Mouse (Mus musculus): ENCODE data around the gene Gyg.
"Not testable (repeated sequence)": the region's sequence is repeated elsewhere in the genome, so short reads cannot be mapped to it uniquely, and the experiment has no call there.

Gene Gyg

DNA sequence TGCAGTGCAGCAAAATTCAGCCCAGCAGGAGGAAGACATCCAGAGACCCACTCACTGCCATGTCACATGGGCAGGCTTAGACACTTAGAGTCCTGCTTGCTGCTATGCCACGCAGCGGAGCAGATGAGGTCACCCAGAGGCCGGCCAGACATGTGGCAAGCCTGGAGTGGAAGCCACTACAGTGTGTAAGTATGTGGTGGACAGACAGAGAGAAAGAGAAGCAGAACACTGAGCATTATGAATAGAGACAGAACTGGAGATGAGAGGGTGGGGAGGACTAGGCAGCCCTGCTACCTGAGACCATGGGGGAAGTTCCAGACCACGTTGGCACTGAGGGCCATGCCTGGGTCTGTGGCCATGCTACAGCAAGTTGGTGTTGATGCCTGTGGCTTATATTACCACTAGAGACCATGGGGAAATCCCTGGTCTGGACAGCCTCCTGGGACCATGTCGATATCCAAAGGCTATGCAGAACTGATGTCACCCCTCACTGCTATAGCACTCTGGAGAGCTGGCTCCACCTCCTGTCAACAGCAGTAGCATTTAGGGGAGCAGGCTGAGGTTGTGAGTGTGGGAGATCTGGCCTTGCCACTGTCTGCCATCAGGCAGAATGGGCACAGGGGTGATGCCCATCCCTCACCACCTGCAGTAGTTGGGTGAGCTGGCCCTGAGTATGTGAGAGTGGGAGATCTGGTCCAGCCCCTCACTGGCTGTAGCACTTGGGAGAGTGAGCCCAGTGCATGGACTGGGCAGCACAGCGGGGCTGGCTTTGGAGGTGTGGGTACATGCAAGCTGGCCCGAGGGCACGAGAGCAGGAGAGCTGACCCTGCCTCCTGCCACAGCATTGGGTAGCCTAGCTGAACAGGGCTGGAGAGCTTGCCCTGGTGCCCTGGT is 24.4 kb downstream of the Gyg start:
- DNase-seq = no peak

- DNase-seq = no peak
These were observed 25.6 kb downstream of the Gyg start for GRCm38 (mm10) chr3:20129491-20129890.

DNA sequence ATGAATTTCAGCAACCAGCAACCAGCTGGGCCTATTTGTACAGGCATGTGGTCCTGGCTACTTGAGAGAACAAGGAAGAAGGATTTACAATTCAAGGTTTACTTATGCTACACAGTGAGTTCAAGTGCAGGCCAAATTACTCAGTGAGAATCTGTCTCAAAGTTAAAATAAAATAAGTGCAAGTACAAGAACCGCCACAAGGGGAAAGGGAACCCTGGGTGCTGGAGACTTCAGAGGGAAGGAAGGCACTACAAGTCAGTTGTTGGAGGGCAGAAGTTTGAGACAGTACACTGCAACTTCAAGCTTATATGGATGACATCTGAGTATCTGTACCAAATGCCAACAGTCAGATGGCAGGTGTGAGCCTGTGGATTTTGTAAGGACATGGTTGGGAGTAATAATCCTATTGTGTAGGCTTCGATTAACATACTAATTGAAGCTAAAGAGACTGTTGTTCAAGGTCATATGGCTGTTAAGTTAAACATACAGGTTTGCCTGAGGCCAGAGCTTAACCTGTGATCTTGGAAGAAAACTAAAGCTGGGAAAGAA is 28.0 kb downstream of the Gyg start:
- no peak for DNase-seq

- DNase-seq = no peak
These were observed 29.5 kb downstream of the Gyg start for GRCm38 (mm10) chr3:20125604-20126003.

DNA sequence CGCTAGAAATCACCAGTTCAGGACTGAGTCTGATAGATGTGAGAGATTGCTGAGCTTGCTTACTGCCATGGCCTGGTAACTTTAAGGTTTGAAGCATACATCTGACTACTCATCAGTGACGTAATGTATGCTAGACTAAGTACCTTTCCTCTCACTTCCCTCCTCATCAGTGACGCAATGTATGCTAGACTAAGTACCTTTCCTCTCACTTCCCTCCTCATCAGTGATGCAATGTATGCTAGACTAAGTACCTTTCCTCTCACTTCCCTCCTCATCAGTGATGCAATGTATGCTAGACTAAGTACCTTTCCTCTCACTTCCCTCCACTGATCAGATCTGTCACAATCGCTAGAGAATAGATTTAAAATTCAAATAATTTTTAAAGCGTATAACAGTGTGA is 33.5 kb downstream of the Gyg start:
- not testable (repeated sequence) for DNase-seq

GRCm38 (mm10) chr3:20119686-20120244 is 35.4 kb downstream of the Gyg start:
- no peak for DNase-seq

DNA sequence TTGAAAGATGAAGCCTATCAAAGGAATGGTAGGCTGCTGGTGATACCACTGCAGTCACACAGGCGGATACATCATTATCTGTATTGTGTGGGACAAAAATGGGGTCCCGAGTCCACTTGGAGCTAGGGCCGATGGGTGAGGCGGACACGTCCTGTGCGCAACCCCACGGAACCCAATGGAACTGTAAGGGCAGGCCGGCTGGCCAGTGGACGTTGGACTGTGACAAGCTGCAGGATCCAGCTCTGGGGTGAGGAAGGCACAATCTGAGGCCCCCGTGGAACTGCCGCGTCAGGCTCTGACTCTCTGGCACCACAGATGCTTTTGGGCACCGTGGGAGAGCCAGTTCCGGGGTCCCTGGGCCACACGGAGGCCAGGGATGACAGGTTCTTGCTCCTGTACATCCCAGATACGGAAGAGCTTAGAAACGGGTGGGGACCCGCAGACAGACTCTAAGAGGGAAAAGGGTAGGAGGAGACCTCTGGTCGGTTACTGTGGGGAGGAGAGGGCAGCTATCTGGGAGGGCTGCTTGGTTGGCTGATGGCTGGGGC is 36.0 kb downstream of the Gyg start:
- DNase-seq = no peak

DNA sequence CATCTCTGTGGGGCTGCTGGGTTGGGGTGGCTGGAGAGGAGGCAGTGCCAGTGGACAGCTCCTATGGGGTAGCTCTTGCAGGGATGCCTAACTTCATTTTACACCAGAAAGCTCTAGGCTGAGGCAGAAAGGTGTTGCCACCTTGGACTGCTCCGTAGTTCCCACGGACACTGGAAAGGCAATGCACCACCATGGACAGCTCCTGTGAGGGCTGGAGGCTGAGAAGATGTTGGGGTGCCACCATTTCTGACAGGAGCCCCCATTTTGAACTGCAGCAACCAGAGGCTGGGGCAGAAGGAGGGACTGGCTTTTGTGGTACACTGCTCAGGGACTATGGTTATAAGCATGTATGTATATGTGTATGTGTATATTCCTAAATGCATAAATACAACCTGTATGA is 43.2 kb downstream of the Gyg start:
- DNase-seq = no peak

- no peak for DNase-seq
These were observed 46.2 kb downstream of the Gyg start for GRCm38 (mm10) chr3:20108881-20109280.

DNA sequence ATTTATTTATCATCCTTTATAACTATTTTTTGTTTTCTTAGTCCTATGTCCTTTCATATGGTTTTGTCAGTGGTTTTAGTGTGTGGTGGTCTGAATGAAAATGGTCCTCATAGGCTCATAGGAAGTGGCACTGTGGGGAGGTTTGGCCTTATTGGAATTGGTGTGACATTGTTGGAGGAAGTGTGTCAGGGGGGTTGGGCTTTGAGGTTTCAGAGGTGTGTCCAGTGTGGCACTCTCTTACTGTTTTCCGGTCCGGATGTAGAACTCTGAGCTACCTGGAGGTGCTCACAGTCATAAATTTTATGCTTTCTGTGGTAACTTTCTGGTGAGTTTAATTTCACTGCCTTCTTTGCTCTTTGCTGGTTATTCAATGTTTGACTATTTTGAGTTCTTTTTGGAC is 50.3 kb downstream of the Gyg start:
- peak; percentile 40 to 50 for DNase-seq

DNA sequence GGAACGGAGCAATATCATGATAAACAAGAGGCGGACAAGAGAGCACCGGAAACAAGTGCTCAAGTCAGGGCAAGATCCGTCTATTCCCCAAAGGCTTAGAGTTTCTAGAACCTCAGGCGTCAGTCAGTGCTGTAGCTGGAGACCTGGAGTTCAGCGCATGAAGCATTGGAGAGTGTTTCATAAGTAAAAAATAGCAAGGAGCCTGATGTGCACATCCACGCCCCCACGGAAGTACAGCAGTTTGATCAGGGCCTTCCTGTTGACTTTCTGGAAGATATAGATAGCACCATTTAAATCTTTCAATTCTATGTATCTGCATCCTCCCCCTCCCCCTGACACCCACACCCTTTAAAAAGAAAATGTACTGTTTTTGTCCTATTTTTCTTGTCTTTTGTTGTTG is 50.8 kb downstream of the Gyg start:
- no peak for DNase-seq

GRCm38 (mm10) chr3:20103830-20104229 is 51.3 kb downstream of the Gyg start:
- DNase-seq = no peak

DNA sequence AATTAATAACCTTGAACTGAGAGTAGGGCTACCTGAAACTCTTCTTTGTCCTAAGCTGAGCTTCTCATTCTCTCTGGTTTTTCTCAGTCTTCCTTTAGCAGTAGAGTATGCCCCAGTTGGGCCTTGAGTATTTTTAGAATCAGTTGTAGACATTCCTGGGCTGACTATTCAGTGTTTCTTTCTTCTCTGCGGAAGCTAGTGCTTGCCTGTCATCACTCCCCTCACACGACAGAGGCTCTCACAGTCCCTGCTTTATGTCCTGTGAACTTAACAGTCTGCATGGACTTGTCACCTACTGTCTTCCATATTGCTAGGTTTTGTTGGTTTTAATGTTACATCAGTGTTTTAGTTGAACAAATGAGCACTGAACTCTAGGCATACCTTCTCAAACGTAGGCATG is 73.0 kb downstream of the Gyg start:
- no peak for DNase-seq

- DNase-seq = peak; percentile 6 to 8
These were observed 78.7 kb downstream of the Gyg start for GRCm38 (mm10) chr3:20076145-20077053.
